Mouse (Mus musculus): ENCODE results near the gene Prcp.

- TF ChIP-seq CTCF (IDR thresholded peaks at IDR 0.05; ENCODE audit: extremely low read depth, insufficient read depth, insufficient read length, insufficient replicate concordance) (no peak), POLR2A (IDR thresholded peaks at IDR 0.05; ENCODE audit: low read depth, low read length) (no peak)
Measured at GRCm38 (mm10) chr7:92978225-92978624, 104.0 kb downstream of the Prcp start.
